Mouse (Mus musculus): ENCODE measurements around the gene Mthfr. TPM values are rescaled to one million over a fixed set of nuclear protein-coding genes. Genes with fewer than 3 reads are reported as not detected.
A peak's percentile ranks its signal among the peaks of the same experiment; 100 is the strongest.

Gene Mthfr
- total RNA-seq, 1 experiment, result 34.0 TPM

DNA sequence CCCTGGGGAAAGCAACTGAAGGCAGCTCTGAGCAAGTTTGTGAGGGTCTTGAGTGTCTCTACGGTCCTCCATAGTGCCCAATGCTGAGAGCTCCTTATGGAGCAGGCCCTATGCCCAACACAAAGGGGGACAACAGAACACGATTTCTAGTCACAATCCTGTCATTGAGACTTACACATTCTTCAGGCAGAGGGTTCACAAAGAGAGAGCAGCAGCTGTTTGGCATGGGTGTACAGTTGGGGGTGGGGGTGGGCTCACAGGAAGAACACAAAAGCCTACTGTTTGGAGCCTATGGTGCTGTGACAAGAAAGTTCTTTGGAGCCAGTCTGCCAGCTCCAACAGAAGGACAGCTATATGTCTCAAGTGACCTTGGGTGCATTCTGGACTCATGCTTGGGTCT, 20.5 kb upstream of the Mthfr start:
- Histone ChIP-seq H3K4me3 (ENCODE audit: insufficient read depth in 1 of 2, low read depth in 1 of 2, low read length in 2 of 2, poor library complexity in 1 of 2, severe bottlenecking in 1 of 2) (no peak overlapping the region), H3K9ac (ENCODE audit: insufficient read depth, low read depth, low read length, poor library complexity, severe bottlenecking) (no peak overlapping the region), H3K4me1 (ENCODE audit: control insufficient read depth in 2 of 2, insufficient read depth in 2 of 2, low read length in 2 of 2, poor library complexity in 1 of 2) (no peaks in the 10 kb centered on the region), H3K36me3 (ENCODE audit: control insufficient read depth, insufficient read depth, low read length, poor library complexity, severe bottlenecking) (peaks cover 77% of the 10 kb centered on the region), H3K9me3 (ENCODE audit: control insufficient read depth, insufficient read depth, low read depth, low read length) (no peaks in the 10 kb centered on the region), H3K27ac (ENCODE audit: insufficient read depth, low read depth, low read length, poor library complexity, severe bottlenecking) (no peak overlapping the region)
- no peak for DNase-seq (ENCODE audit: low read depth, low spot score)
- in situ Hi-C loops (cut with MboI; ENCODE audit: low sequenced_read_pairs in 2 of 2, unreplicated experiment in 2 of 2), result no loop called here
- TF ChIP-seq HCFC1 (IDR thresholded peaks at IDR 0.05; ENCODE audit: borderline replicate concordance, insufficient read depth, low read length) (no peak), ZC3H11A (IDR thresholded peaks at IDR 0.05; ENCODE audit: borderline replicate concordance, low read depth, low read length) (no peak), ZNF384 (IDR thresholded peaks at IDR 0.05; ENCODE audit: low read depth, low read length) (no peak), MAFK (IDR thresholded peaks at IDR 0.05; ENCODE audit: insufficient read depth, low read depth, low read length) (no peak), CHD2 (IDR thresholded peaks at IDR 0.05; ENCODE audit: low read depth, low read length) (no peak)

DNA sequence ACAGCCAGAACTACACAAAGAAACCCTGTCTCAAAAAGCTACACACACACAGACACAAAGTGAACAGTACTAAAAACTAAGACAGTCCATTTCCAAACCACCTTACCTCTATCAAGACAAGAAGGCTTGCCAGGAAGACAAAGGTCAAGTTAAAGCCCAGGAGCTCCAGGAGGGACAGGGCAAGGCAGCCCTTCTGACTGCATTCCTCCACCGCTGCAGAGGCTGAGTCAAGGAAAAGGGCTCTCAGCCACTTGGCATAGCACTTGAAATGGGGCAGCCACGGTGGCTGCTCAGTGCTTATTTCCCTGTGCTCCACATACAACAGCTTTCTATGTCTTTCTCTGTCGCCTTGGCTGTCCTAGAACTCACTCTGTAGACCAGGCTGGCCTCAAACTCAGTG, 14.9 kb upstream of the Mthfr start:
- in situ Hi-C loops (cut with MboI; ENCODE audit: low sequenced_read_pairs in 2 of 2, unreplicated experiment in 2 of 2), result no loop called here
- Histone ChIP-seq H3K4me1 (ENCODE audit: control insufficient read depth in 2 of 2, insufficient read depth in 2 of 2, low read length in 2 of 2, poor library complexity in 1 of 2) (no peaks in the 10 kb centered on the region), H3K36me3 (ENCODE audit: control insufficient read depth, insufficient read depth, low read length, poor library complexity, severe bottlenecking) (peaks cover 68% of the 10 kb centered on the region), H3K4me3 (ENCODE audit: insufficient read depth in 1 of 2, low read depth in 1 of 2, low read length in 2 of 2, poor library complexity in 1 of 2, severe bottlenecking in 1 of 2) (no peak overlapping the region), H3K9ac (ENCODE audit: insufficient read depth, low read depth, low read length, poor library complexity, severe bottlenecking) (no peak overlapping the region), H3K9me3 (ENCODE audit: control insufficient read depth, insufficient read depth, low read depth, low read length) (no peaks in the 10 kb centered on the region), H3K27ac (ENCODE audit: insufficient read depth, low read depth, low read length, poor library complexity, severe bottlenecking) (no peak overlapping the region)
- no peak for TF ChIP-seq ZNF384 (IDR thresholded peaks at IDR 0.05; ENCODE audit: low read depth, low read length)
- no peak for TF ChIP-seq HCFC1 (IDR thresholded peaks at IDR 0.05; ENCODE audit: borderline replicate concordance, insufficient read depth, low read length)
- TF ChIP-seq CHD2 (IDR thresholded peaks at IDR 0.05; ENCODE audit: low read depth, low read length), result no peak
- no peak for DNase-seq (ENCODE audit: low read depth, low spot score)

DNA sequence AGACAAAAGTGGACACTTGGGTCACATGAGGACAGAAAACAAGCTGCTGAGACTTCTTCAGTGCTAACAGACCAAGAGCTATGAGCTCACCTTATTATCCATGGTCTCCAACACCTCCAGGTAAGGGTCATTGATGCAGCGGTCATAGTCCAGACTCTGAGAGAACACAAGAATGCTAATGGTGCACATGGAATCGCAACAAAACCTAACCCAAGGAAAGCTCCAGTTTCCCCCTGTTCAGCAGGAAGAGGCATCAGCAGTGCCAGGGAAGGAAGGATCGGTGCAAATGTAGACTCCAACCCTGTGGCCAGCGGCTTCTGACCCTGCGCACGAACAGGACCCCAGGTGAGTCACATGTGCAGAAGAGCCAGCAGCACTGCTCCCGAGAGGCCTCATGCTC, 9.6 kb upstream of the Mthfr start:
- TF ChIP-seq MAFK (IDR thresholded peaks at IDR 0.05; ENCODE audit: insufficient read depth, low read depth, low read length) (no peak), ZNF384 (IDR thresholded peaks at IDR 0.05; ENCODE audit: low read depth, low read length) (no peak), CHD2 (IDR thresholded peaks at IDR 0.05; ENCODE audit: low read depth, low read length) (no peak), HCFC1 (IDR thresholded peaks at IDR 0.05; ENCODE audit: borderline replicate concordance, insufficient read depth, low read length) (no peak)
- Histone ChIP-seq H3K4me1 (ENCODE audit: control insufficient read depth in 2 of 2, insufficient read depth in 2 of 2, low read length in 2 of 2, poor library complexity in 1 of 2) (peaks cover 0 to 5% of the 10 kb centered on the region in 2 experiments; a peak in 1 of 4 replicates), H3K9me3 (ENCODE audit: control insufficient read depth, insufficient read depth, low read depth, low read length) (no peaks in the 10 kb centered on the region), H3K9ac (ENCODE audit: insufficient read depth, low read depth, low read length, poor library complexity, severe bottlenecking) (no peak overlapping the region), H3K4me3 (ENCODE audit: insufficient read depth in 1 of 2, low read depth in 1 of 2, low read length in 2 of 2, poor library complexity in 1 of 2, severe bottlenecking in 1 of 2) (no peak overlapping the region), H3K36me3 (ENCODE audit: control insufficient read depth, insufficient read depth, low read length, poor library complexity, severe bottlenecking) (peaks cover 43% of the 10 kb centered on the region), H3K27ac (ENCODE audit: insufficient read depth, low read depth, low read length, poor library complexity, severe bottlenecking) (no peak overlapping the region)
- in situ Hi-C loops (cut with MboI; ENCODE audit: low sequenced_read_pairs in 2 of 2, unreplicated experiment in 2 of 2), result no loop called here
- DNase-seq (ENCODE audit: low read depth, low spot score), result no peak

DNA sequence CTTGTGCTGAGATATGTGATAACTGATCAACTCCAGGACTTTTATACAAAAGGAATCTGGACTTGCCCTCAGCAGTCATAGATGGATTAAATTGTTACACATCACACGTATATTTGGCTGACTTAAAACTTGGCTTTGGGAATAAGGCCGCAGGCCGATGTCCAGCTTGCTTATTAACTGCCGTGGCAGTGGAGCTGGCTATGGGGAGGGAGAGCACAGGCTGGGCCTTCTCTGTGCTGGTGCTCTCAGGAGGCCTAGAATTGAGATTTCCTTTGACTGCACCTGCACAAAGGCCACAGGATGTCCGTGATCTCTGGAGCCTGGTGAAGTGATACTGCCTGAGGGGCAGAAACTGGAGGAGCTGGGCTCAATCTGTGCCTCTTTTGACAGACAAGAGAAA, 8.4 kb upstream of the Mthfr start:
- no peak overlapping the region for H3K27ac ChIP-seq (ENCODE audit: insufficient read depth, low read depth, low read length, poor library complexity, severe bottlenecking)
- TF ChIP-seq HCFC1 (IDR thresholded peaks at IDR 0.05; ENCODE audit: borderline replicate concordance, insufficient read depth, low read length) (no peak), MAFK (IDR thresholded peaks at IDR 0.05; ENCODE audit: insufficient read depth, low read depth, low read length) (no peak), ZNF384 (IDR thresholded peaks at IDR 0.05; ENCODE audit: low read depth, low read length) (no peak), ZC3H11A (IDR thresholded peaks at IDR 0.05; ENCODE audit: borderline replicate concordance, low read depth, low read length) (no peak), CHD2 (IDR thresholded peaks at IDR 0.05; ENCODE audit: low read depth, low read length) (no peak)
- peaks cover 5 to 7% of the 10 kb centered on the region in 2 experiments; a peak in 3 of 4 replicates for H3K4me1 ChIP-seq (ENCODE audit: control insufficient read depth in 2 of 2, insufficient read depth in 2 of 2, low read length in 2 of 2, poor library complexity in 1 of 2)
- in situ Hi-C loops (cut with MboI; ENCODE audit: low sequenced_read_pairs in 2 of 2, unreplicated experiment in 2 of 2), result no loop called here
- H3K4me3 ChIP-seq (ENCODE audit: insufficient read depth in 1 of 2, low read depth in 1 of 2, low read length in 2 of 2, poor library complexity in 1 of 2, severe bottlenecking in 1 of 2), result no peak overlapping the region
- H3K36me3 ChIP-seq (ENCODE audit: control insufficient read depth, insufficient read depth, low read length, poor library complexity, severe bottlenecking), result peaks cover 32% of the 10 kb centered on the region
- no peaks in the 10 kb centered on the region for H3K9me3 ChIP-seq (ENCODE audit: control insufficient read depth, insufficient read depth, low read depth, low read length)
- no peak overlapping the region for H3K9ac ChIP-seq (ENCODE audit: insufficient read depth, low read depth, low read length, poor library complexity, severe bottlenecking)
- no peak for DNase-seq (ENCODE audit: low read depth, low spot score)

DNA sequence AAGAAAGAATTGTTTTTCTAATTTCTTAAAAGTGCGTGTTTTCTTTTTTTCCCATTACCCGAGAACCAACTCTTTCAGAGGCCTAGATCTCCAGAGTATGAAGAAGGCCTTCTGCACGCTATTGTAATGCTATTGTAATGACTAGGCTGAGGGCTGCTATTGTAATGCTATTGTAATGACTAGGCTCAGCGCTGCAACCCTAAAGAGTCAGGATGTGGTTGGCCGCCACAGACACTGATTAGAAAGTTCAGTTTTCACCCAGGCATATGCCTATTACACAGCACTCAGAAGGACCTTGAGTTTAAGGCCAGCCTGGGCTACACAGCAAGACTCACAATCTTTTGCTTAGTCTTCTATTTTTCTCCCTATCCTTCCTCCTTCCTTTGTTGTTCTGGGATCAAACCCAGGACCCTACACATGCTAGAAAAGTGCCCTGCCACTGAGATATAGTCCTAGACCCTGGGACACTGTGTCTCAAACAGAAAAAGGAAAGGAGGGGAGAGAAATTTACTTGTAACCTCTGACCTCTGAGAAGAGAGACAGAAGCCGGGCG, 4.9 kb upstream of the Mthfr start:
- in situ Hi-C loops (cut with MboI; ENCODE audit: low sequenced_read_pairs in 2 of 2, unreplicated experiment in 2 of 2), result no loop called here
- Histone ChIP-seq H3K9me3 (ENCODE audit: control insufficient read depth, insufficient read depth, low read depth, low read length) (no peaks in the 10 kb centered on the region), H3K36me3 (ENCODE audit: control insufficient read depth, insufficient read depth, low read length, poor library complexity, severe bottlenecking) (peaks cover 13% of the 10 kb centered on the region), H3K4me1 (ENCODE audit: control insufficient read depth in 2 of 2, insufficient read depth in 2 of 2, low read length in 2 of 2, poor library complexity in 1 of 2) (peaks cover 9 to 10% of the 10 kb centered on the region in 2 experiments; a peak in 3 of 4 replicates), H3K27ac (ENCODE audit: insufficient read depth, low read depth, low read length, poor library complexity, severe bottlenecking) (peak overlapping the region; percentile 96; the same call in 1 of the 2 replicates), H3K4me3 (ENCODE audit: insufficient read depth in 1 of 2, low read depth in 1 of 2, low read length in 2 of 2, poor library complexity in 1 of 2, severe bottlenecking in 1 of 2) (no peak overlapping the region), H3K9ac (ENCODE audit: insufficient read depth, low read depth, low read length, poor library complexity, severe bottlenecking) (no peak overlapping the region)
- no peak for DNase-seq (ENCODE audit: low read depth, low spot score)
- TF ChIP-seq ZC3H11A (IDR thresholded peaks at IDR 0.05; ENCODE audit: borderline replicate concordance, low read depth, low read length) (no peak), HCFC1 (IDR thresholded peaks at IDR 0.05; ENCODE audit: borderline replicate concordance, insufficient read depth, low read length) (no peak), MAFK (IDR thresholded peaks at IDR 0.05; ENCODE audit: insufficient read depth, low read depth, low read length) (no peak), CHD2 (IDR thresholded peaks at IDR 0.05; ENCODE audit: low read depth, low read length) (no peak), ZNF384 (IDR thresholded peaks at IDR 0.05; ENCODE audit: low read depth, low read length) (no peak)

All from ES-E14 (cell line).